Mouse (Mus musculus): ENCODE data around the gene Ccnjl. TPM values are rescaled to one million over a fixed set of nuclear protein-coding genes. Genes with fewer than 3 reads are reported as not detected.

Gene Ccnjl
- polyA plus RNA-seq, 1 experiment from 2014 or later, result 2.2 TPM

DNA sequence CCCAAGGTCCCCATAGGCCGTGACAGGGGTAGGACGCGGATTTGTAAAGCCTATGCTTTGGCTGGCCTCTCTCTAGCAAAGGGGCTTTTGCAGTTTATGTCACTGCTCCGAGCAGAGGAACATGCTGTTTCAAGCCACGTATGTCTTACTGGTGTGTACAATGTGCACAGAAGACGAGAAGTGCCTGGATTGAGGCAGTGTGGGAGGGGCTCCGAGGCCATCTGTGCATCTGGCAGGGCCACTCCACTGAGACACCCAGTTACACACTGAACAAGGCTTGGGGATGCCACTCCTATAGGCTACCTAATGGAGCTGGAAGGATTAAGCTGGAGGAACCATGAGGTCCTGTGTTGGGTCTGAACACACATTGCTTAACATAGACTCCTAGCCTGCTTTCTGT is 89.8 kb downstream of the Ccnjl start:
- Histone ChIP-seq H3K4me3 (ENCODE audit: low read depth, low read length) (no peak overlapping the region), H3K36me3 (ENCODE audit: control insufficient read depth, insufficient read depth) (no peaks in the 10 kb centered on the region), H3K9me3 (replicated peaks; ENCODE audit: control insufficient read depth, low read length) (no peaks in the 10 kb centered on the region), H3K27me3 (ENCODE audit: control insufficient read depth, insufficient read depth, low read depth, low read length) (no peaks in the 10 kb centered on the region), H3K27ac (ENCODE audit: low read length) (no peak overlapping the region), H3K4me1 (ENCODE audit: control insufficient read depth, low read depth, low read length) (no peaks in the 10 kb centered on the region; the same call in 1 of the 2 replicates), H3K9ac (ENCODE audit: low read depth, low read length) (no peak overlapping the region), H3K4me2 (ENCODE audit: low read depth, low read length) (no peak overlapping the region)
- ATAC-seq (ENCODE audit: low read depth), result no peak
- 49% methylated on average over 7 of the region's 7 CpGs for WGBS (ENCODE audit: insufficient replicate concordance)

DNA sequence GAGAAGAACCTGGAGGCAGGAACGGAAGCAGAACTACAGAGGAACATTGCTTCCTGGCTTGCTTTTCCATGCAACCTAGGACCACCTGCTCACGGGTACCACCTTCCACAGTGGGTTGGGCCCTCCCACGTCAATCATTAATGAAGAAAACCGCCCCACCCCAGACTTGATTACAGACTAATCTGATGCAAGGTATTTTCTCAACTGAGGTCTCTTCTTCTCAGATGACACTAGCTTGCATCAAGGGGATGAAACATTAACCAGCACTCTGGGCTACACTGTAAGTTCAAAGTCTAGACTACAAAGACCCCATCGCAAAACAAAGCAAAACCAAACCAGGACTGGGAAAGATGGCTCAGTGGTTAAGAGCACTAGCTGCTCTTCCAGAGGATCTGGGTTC is 93.2 kb downstream of the Ccnjl start:
- peak overlapping the region; percentile 15; the same call in 1 of the 2 replicates for H3K27ac ChIP-seq (ENCODE audit: low read length)
- no peak overlapping the region for H3K9ac ChIP-seq (ENCODE audit: low read depth, low read length)
- H3K4me3 ChIP-seq (ENCODE audit: low read depth, low read length), result no peak overlapping the region
- H3K4me1 ChIP-seq (ENCODE audit: control insufficient read depth, low read depth, low read length), result peaks cover 3% of the 10 kb centered on the region; the same call in 1 of the 2 replicates
- no peaks in the 10 kb centered on the region for H3K27me3 ChIP-seq (ENCODE audit: control insufficient read depth, insufficient read depth, low read depth, low read length)
- no peak overlapping the region for H3K4me2 ChIP-seq (ENCODE audit: low read depth, low read length)
- H3K9me3 ChIP-seq (replicated peaks; ENCODE audit: control insufficient read depth, low read length), result no peaks in the 10 kb centered on the region
- ATAC-seq (ENCODE audit: low read depth), result peak; percentile 74
- H3K36me3 ChIP-seq (ENCODE audit: control insufficient read depth, insufficient read depth), result no peaks in the 10 kb centered on the region
- 58% methylated on average over 5 of the region's 5 CpGs for WGBS (ENCODE audit: insufficient replicate concordance)

DNA sequence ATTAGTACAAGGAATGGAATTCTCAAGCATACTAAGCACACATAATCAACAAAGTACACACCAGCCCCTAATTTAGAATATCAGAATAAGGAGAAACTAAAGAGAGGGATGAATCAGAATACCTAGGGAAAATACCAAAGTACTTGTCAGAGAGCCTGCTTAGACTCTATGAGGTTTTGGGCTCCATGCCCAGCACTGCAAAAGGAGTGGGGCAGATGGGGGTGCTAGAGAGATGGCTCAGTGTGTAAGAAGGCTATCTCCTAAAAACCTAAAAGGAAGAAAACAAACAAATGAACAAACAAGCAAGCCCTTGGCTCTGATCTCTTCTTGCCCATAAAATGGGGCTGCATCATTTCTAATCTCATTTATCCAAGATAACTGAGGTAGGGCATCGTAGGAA is 95.8 kb downstream of the Ccnjl start:
- no peak overlapping the region for H3K27ac ChIP-seq (ENCODE audit: low read length)

DNA sequence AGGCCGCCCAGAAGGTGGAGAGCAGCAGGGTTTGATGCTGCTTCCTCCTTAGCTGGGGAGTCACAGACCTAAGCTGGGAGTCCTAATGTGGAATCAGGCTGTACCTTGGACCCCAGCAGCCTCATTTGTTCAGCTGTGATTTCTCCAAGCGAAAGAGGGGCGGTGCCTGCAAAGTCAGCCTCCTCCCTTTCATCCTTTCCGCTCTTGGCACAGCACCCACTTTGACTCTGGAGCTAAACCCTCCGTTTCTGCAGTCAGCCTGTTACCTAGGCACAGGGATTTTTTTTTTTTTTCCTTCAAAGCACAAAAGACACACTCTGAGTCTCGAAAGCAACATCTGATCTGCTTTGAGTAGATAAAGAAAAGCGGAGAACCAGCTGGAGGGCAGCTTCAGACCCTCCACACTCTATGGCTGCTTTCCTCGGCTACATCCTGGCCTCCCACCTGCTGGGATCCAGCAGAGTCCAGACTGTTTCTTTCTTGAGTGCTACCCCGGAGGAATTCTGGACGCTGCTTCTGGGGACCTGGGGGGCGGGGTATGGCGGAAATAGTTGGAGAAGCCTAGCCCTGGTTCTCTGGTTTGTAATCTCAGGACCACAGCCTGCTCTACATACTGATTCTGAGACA is 97.8 kb downstream of the Ccnjl start:
- Histone ChIP-seq H3K9me3 (replicated peaks; ENCODE audit: control insufficient read depth, low read length) (no peaks in the 10 kb centered on the region), H3K9ac (ENCODE audit: low read depth, low read length) (no peak overlapping the region), H3K4me3 (ENCODE audit: low read depth, low read length) (peak overlapping the region; percentile 20), H3K4me2 (ENCODE audit: low read depth, low read length) (peak overlapping the region; percentile 43), H3K36me3 (ENCODE audit: control insufficient read depth, insufficient read depth) (no peaks in the 10 kb centered on the region), H3K4me1 (ENCODE audit: control insufficient read depth, low read depth, low read length) (peaks cover 5% of the 10 kb centered on the region; the same call in 1 of the 2 replicates), H3K27me3 (ENCODE audit: control insufficient read depth, insufficient read depth, low read depth, low read length) (no peaks in the 10 kb centered on the region), H3K27ac (ENCODE audit: low read length) (peak overlapping the region; percentile 40)
- peak; percentile 71 for ATAC-seq (ENCODE audit: low read depth)
- WGBS (ENCODE audit: insufficient replicate concordance), result 17% methylated on average over 12 of the region's 12 CpGs

More for the DNA sequence above, 95.8 kb downstream of the Ccnjl start:
- no peaks in the 10 kb centered on the region for H3K9me3 ChIP-seq (replicated peaks; ENCODE audit: control insufficient read depth, low read length)
- H3K4me1 ChIP-seq (ENCODE audit: control insufficient read depth, low read depth, low read length), result peaks cover 5% of the 10 kb centered on the region; the same call in 1 of the 2 replicates
- no peaks in the 10 kb centered on the region for H3K27me3 ChIP-seq (ENCODE audit: control insufficient read depth, insufficient read depth, low read depth, low read length)
- no peak overlapping the region for H3K4me2 ChIP-seq (ENCODE audit: low read depth, low read length)
- H3K9ac ChIP-seq (ENCODE audit: low read depth, low read length), result no peak overlapping the region
- WGBS (ENCODE audit: insufficient replicate concordance), result 77% methylated on average over 1 of the region's 1 CpGs
- no peak overlapping the region for H3K4me3 ChIP-seq (ENCODE audit: low read depth, low read length)
- H3K36me3 ChIP-seq (ENCODE audit: control insufficient read depth, insufficient read depth), result no peaks in the 10 kb centered on the region
- ATAC-seq (ENCODE audit: low read depth), result no peak

DNA sequence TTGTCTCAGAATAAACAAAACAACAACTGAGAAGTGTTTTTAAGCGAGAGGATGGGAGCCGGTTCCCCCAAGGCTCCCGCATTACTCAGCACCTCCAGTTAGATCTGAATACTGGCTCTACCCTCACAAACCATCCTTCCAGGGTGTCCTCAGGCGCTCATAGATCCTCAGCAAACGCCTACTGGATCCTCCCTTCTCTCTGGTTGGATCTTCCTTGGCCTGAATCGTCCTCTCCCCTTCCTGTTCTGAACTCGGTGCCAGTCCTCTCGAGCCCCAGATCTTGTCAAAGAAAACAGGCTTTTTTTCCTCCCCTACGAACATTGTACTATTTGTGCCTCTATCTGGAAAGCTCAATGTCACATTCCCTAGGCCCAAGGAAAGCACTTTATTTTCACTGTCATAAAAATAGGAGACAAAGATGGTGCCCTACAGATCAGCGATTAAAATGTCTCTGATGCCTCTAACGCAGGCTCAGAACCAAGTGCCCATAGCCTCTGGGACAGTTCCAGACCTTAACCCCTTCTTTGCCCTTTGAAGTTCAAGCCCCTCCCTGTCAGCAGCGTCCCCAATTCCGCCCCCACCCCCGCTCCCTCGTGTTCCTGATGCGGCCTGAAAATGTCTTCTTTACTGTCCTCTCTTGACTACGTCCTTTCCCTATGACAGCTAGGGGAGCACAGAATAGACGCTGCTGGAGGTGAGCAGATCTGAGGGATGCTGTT is 98.5 kb downstream of the Ccnjl start:
- H3K9ac ChIP-seq (ENCODE audit: low read depth, low read length), result no peak overlapping the region
- no peaks in the 10 kb centered on the region for H3K27me3 ChIP-seq (ENCODE audit: control insufficient read depth, insufficient read depth, low read depth, low read length)
- no peak for ATAC-seq (ENCODE audit: low read depth)
- peaks cover 5% of the 10 kb centered on the region; the same call in 1 of the 2 replicates for H3K4me1 ChIP-seq (ENCODE audit: control insufficient read depth, low read depth, low read length)
- no peak overlapping the region for H3K4me2 ChIP-seq (ENCODE audit: low read depth, low read length)
- H3K4me3 ChIP-seq (ENCODE audit: low read depth, low read length), result no peak overlapping the region
- WGBS (ENCODE audit: insufficient replicate concordance), result 34% methylated on average over 18 of the region's 18 CpGs
- no peaks in the 10 kb centered on the region for H3K36me3 ChIP-seq (ENCODE audit: control insufficient read depth, insufficient read depth)
- H3K27ac ChIP-seq (ENCODE audit: low read length), result no peak overlapping the region; the same call in 1 of the 2 replicates
- H3K9me3 ChIP-seq (replicated peaks; ENCODE audit: control insufficient read depth, low read length), result no peaks in the 10 kb centered on the region

DNA sequence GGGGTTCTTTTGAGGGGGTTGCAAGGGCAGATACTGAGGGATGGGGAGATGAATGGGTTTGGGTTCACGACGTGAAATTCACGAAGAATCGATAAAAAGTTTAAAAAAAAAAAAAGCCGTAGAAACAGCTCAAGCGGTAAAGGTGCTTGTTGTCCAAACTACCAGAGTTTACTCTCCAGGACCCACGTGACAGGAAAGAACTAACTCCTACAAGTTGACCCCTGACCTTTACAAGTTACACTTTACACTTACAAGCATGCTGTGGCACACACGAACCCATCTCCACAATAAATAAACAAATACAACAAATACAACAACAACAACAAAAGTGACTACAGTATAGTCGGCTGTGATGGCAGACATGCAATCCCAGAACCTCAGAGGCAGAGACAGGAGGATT is 103.1 kb downstream of the Ccnjl start:
- Histone ChIP-seq H3K27ac (ENCODE audit: low read length) (no peak overlapping the region), H3K4me3 (ENCODE audit: low read depth, low read length) (no peak overlapping the region), H3K9ac (ENCODE audit: low read depth, low read length) (no peak overlapping the region), H3K27me3 (ENCODE audit: control insufficient read depth, insufficient read depth, low read depth, low read length) (no peaks in the 10 kb centered on the region), H3K9me3 (replicated peaks; ENCODE audit: control insufficient read depth, low read length) (no peaks in the 10 kb centered on the region), H3K4me1 (ENCODE audit: control insufficient read depth, low read depth, low read length) (peaks cover 11% of the 10 kb centered on the region), H3K36me3 (ENCODE audit: control insufficient read depth, insufficient read depth) (no peaks in the 10 kb centered on the region), H3K4me2 (ENCODE audit: low read depth, low read length) (no peak overlapping the region)
- no peak for ATAC-seq (ENCODE audit: low read depth)
- 61% methylated on average over 9 of the region's 9 CpGs for WGBS (ENCODE audit: insufficient replicate concordance)

DNA sequence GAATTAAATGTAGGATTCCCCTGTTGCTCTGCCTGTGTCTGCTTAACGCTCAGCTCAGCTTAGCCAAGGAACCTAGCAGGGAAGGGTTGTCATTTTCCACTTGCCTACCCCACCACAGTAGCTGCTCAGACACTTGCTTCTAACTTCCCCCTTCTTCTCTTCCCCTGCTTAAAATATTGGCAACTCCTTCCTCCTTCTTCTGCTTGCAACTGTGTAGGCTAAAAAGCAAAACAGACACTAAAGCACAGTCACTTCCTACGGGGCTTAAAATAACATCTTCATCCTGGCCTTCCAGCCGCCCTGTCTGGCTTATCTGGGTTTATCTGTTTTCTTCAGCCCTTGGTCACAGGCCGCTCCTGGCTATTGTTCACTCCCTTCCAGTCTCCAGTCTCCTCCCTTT is 104.0 kb downstream of the Ccnjl start:
- Histone ChIP-seq H3K4me3 (ENCODE audit: low read depth, low read length) (no peak overlapping the region), H3K9me3 (replicated peaks; ENCODE audit: control insufficient read depth, low read length) (no peaks in the 10 kb centered on the region), H3K9ac (ENCODE audit: low read depth, low read length) (no peak overlapping the region), H3K27me3 (ENCODE audit: control insufficient read depth, insufficient read depth, low read depth, low read length) (no peaks in the 10 kb centered on the region), H3K36me3 (ENCODE audit: control insufficient read depth, insufficient read depth) (no peaks in the 10 kb centered on the region), H3K4me1 (ENCODE audit: control insufficient read depth, low read depth, low read length) (peaks cover 7% of the 10 kb centered on the region), H3K27ac (ENCODE audit: low read length) (no peak overlapping the region), H3K4me2 (ENCODE audit: low read depth, low read length) (no peak overlapping the region)
- 10% methylated on average over 4 of the region's 4 CpGs for WGBS (ENCODE audit: insufficient replicate concordance)
- ATAC-seq (ENCODE audit: low read depth), result no peak

DNA sequence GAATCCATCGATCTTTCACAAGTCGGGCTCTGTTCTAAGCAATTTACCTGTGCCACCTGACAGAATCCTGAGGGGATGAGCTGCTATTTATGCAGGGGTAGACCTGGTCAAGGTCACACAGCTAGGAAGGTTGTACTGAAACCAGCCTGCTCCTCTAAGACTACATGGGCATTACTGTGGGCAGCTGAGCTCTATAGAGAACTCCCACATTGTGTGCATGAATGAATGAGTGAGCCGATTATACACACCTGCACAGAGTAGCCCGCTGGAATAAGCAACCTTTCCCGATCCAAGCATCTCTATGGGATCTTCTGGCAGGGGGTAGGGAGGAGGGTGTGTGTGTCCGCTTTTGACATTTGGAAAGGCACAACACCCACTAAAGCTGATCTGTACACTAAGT is 104.6 kb downstream of the Ccnjl start:
- no peak overlapping the region for H3K27ac ChIP-seq (ENCODE audit: low read length)

More for the DNA sequence above, 104.6 kb downstream of the Ccnjl start:
- H3K4me3 ChIP-seq (ENCODE audit: low read depth, low read length), result no peak overlapping the region
- H3K27me3 ChIP-seq (ENCODE audit: control insufficient read depth, insufficient read depth, low read depth, low read length), result no peaks in the 10 kb centered on the region
- no peak overlapping the region for H3K9ac ChIP-seq (ENCODE audit: low read depth, low read length)
- no peaks in the 10 kb centered on the region for H3K9me3 ChIP-seq (replicated peaks; ENCODE audit: control insufficient read depth, low read length)
- WGBS (ENCODE audit: insufficient replicate concordance), result 45% methylated on average over 6 of the region's 6 CpGs
- H3K4me2 ChIP-seq (ENCODE audit: low read depth, low read length), result no peak overlapping the region
- no peaks in the 10 kb centered on the region for H3K36me3 ChIP-seq (ENCODE audit: control insufficient read depth, insufficient read depth)
- H3K4me1 ChIP-seq (ENCODE audit: control insufficient read depth, low read depth, low read length), result peaks cover 7% of the 10 kb centered on the region
- no peak for ATAC-seq (ENCODE audit: low read depth)
